Mouse (Mus musculus) C2C12 (cell line): Measurements from ENCODE around the gene Wipf2.

Source experiments
- CTCF ChIP-seq: IDR thresholded peaks from one replicate; pipeline ENCODE4 v1.5.1; 2011; ENCODE audit not compliant: control insufficient read depth, insufficient read depth, insufficient read length
- MAX ChIP-seq: IDR thresholded peaks from one replicate; pipeline ENCODE4 v1.6.1; 2011; ENCODE audit warnings: mild to moderate bottlenecking, control low read depth
- MYOD1 ChIP-seq: IDR thresholded peaks from one replicate; pipeline ENCODE4 v1.6.1; 2011; ENCODE audit warnings: low read depth; ENCODE audit not compliant: control insufficient read depth, insufficient read length
- MYOG ChIP-seq: IDR thresholded peaks from one replicate; pipeline ENCODE4 v1.6.1; 2011; ENCODE audit not compliant: control insufficient read depth, insufficient read length; ENCODE audit errors: extremely low read depth
- USF1 ChIP-seq: IDR thresholded peaks from one replicate; pipeline ENCODE4 v1.6.1; 2011; ENCODE audit warnings: low read depth, mild to moderate bottlenecking, control low read depth, moderate library complexity

DNA sequence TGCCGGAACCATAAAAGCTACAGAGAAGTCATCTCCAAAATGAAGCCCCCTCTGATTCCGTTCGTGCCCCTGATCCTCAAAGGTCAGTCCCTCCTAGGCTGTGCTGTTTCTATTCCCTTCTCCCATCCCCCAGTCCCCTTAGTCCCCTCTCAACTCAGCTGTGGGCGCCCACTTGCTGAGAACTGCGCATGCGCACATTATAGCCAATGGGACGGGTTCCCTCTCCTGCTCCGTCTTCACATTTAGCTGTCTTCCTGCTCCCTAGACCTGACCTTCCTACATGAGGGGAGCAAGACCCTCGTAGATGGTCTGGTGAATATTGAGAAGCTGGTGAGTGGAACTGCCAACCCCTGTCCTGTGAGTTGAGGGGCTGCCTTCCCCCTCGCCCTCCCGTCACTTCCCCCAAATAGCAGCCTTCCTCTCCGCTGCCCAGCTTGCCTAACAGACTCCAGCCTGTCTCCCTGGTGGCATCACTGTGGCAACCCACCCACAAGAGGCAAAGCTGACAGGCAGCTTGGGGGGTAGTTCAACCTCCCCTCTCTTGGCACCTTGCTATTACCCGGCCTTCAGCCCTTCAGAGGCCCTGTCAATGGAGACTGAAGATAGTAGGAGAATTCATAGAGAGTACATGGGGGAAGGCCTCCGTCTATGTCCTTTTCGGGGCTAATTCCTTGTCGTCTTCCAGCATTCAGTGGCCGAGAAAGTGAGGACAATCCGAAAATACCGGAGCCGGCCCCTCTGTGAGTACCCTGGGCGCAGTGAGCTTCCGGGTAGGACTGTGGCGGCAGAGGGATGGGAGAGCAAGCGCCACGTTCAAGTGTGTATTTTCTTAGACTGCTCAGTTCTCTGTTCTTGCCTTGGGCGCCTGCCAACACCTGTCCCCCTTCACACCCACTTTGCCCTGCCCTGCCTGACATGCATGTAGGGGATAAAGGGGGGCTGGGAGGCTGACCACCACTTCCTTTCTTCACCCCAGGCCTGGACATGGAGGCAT lies 13.0 kb upstream of the Wipf2 start:
- no peak for TF ChIP-seq CTCF
- TF ChIP-seq MYOG = no peak
- no peak for TF ChIP-seq MAX
- TF ChIP-seq MYOD1 = no peak
- TF ChIP-seq USF1 = no peak
